ENCODE assay signal across 23 mouse cellular contexts in the genomic region with DNA sequence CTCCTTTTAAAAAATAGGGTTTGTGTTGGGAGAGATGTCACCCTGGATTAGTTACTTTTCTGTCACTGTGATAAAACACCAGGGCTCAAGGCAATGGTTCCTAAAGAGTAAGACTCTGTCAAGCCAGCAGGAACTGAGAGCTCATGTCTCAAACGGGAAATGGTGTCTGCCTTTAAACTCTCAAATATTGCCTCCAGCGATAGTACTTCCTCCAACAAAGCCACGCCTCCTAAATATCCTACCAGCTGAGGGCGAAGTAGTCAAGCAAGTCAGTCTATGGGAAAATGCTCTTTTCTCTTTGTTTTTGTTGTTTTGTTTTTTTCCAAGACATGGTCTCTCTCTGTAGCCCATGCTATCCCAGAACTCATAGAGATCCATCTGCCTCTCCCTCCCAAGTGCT. TPM values are rescaled to one million over a fixed set of nuclear protein-coding genes. Genes with fewer than 3 reads are reported as not detected.
DNase-seq lines count a peak whose midpoint lies in the region; ATAC-seq and TF ChIP-seq lines count a peak whose summit lies in the region.
"Had no signal": no experiment of that assay in that cellular context is flagged by ENCODE, and none has a peak within 500 bp of the region (broad histone marks: within the 10 kb centered on the region; RNA-seq: fewer than 3 reads in every experiment).

No protein-coding gene starts in this region.

- TF ChIP-seq POLR2A in MEL (IDR thresholded peaks at IDR 0.05; ENCODE audit: control insufficient read depth in 1 of 2, insufficient read depth in 1 of 2, low read depth in 1 of 2, low read length in 2 of 2, poor library complexity in 1 of 2): 0 out of 4 replicates have a peak, but pooled peaks of 1 of the 2 experiments have one; percentile 28

- no peaks in the 10 kb centered on the region for H3K79me2 ChIP-seq in MEL (ENCODE audit: control insufficient read depth, insufficient read depth, low read length, poor library complexity)

- no peak for TF ChIP-seq CTCF in lung, postnatal 0 days (IDR thresholded peaks at IDR 0.05)
- no peak for TF ChIP-seq CTCF in MEL (IDR thresholded peaks at IDR 0.05 in 2 of 3, conservative IDR thresholded peaks at IDR 0.05 in 1 of 3; ENCODE audit: control insufficient read depth in 1 of 3, insufficient read depth in 1 of 3, low read depth in 2 of 3, low read length in 3 of 3, poor library complexity in 1 of 3, severe bottlenecking in 1 of 3)

- H3K4me2 ChIP-seq in lung, postnatal 0 days (replicated peaks; ENCODE audit: low read depth, low read length): no peak overlapping the region
- H3K4me2 ChIP-seq: embryonic facial prominence, embryonic 13.5 days; heart, embryonic 12.5 days; liver, embryonic 15.5 days had no signal

- no peaks in the 10 kb centered on the region for H3K36me3 ChIP-seq in lung, postnatal 0 days (ENCODE audit: insufficient read depth, low read length)
- H3K36me3 ChIP-seq in MEL (ENCODE audit: control insufficient read depth in 1 of 2, insufficient read depth in 2 of 2, low read length in 2 of 2): peaks cover 0 to 2% of the 10 kb centered on the region in 2 experiments; a peak in 1 of 4 replicates
- H3K36me3 ChIP-seq: embryonic facial prominence, embryonic 13.5 days; heart, embryonic 12.5 days; liver, embryonic 15.5 days; midbrain, embryonic 10.5 days had no signal

- H3K4me1 ChIP-seq in lung, postnatal 0 days (ENCODE audit: insufficient read depth, low read depth, low read length): no peaks in the 10 kb centered on the region
- H3K4me1 ChIP-seq in MEL (ENCODE audit: control insufficient read depth in 1 of 2, insufficient read depth in 2 of 2, low read length in 2 of 2): peaks cover 0 to 3% of the 10 kb centered on the region in 2 experiments; a peak in 2 of 4 replicates
- H3K4me1 ChIP-seq: heart, embryonic 12.5 days; liver, embryonic 15.5 days had no signal

- DNase-seq in lung, postnatal 0 days (ENCODE audit: low spot score): peak; percentile 29
- no peak for DNase-seq in lung, postnatal 10 days
- DNase-seq in MEL (ENCODE audit: low read depth, low spot score): peak; percentile 72
- peak; percentile 56 for DNase-seq in thymus, postnatal 25 days
- DNase-seq in gastrocnemius, adult 8-10 months (ENCODE audit: low spot score in 2 of 2): no peak
- DNase-seq in natural killer cell, adult 2 months (ENCODE audit: low spot score in 2 of 2): no peak
- DNase-seq: cerebellum, adult 9-10 months; heart, postnatal 4 days; kidney, adult 11 months; kidney, postnatal 4 days; layer of hippocampus, postnatal 36 days; left cerebral cortex, postnatal 4 days; right cerebral cortex, postnatal 14 days had no signal

- no peak; the same call in 1 of the 2 replicates for TF ChIP-seq RAD21 in MEL (IDR thresholded peaks at IDR 0.05; ENCODE audit: low read depth, low read length)

- H3K4me3 ChIP-seq in lung, postnatal 0 days (ENCODE audit: low read depth, low read length): no peak overlapping the region
- H3K4me3 ChIP-seq in MEL (ENCODE audit: control insufficient read depth in 1 of 2, insufficient read depth in 1 of 2, low read depth in 2 of 2, low read length in 2 of 2): no peak overlapping the region
- H3K4me3 ChIP-seq: embryonic facial prominence, embryonic 13.5 days; heart, embryonic 12.5 days; liver, embryonic 15.5 days; midbrain, embryonic 10.5 days had no signal

- H3K9me3 ChIP-seq in lung, postnatal 0 days (ENCODE audit: low read length): no peaks in the 10 kb centered on the region
- no peaks in the 10 kb centered on the region for H3K9me3 ChIP-seq in MEL (replicated peaks; ENCODE audit: insufficient read depth, low read length)
- H3K9me3 ChIP-seq: embryonic facial prominence, embryonic 13.5 days; liver, embryonic 15.5 days; midbrain, embryonic 10.5 days had no signal

- no peak overlapping the region for H3K27ac ChIP-seq in lung, postnatal 0 days (ENCODE audit: low read length)
- no peak overlapping the region for H3K27ac ChIP-seq in MEL (ENCODE audit: control insufficient read depth, low read depth, low read length)
- H3K27ac ChIP-seq: embryonic facial prominence, embryonic 13.5 days; liver, embryonic 15.5 days; midbrain, embryonic 10.5 days had no signal

- TF ChIP-seq EP300 in lung, postnatal 0 days (IDR thresholded peaks at IDR 0.05): no peak
- TF ChIP-seq EP300 in MEL (IDR thresholded peaks at IDR 0.05; ENCODE audit: low read depth in 1 of 2, low read length in 2 of 2): no peak

- H3K27me3 ChIP-seq in lung, postnatal 0 days (replicated peaks; ENCODE audit: insufficient read depth, low read length): no peaks in the 10 kb centered on the region
- no peaks in the 10 kb centered on the region for H3K27me3 ChIP-seq in MEL (ENCODE audit: control insufficient read depth in 1 of 2, insufficient read depth in 2 of 2, low read length in 2 of 2)
- H3K27me3 ChIP-seq: embryonic facial prominence, embryonic 13.5 days; heart, embryonic 12.5 days; liver, embryonic 15.5 days had no signal

- ATAC-seq in lung, postnatal 0 days: no peak
- peak; percentile 82 for ATAC-seq in megakaryocyte, adult 5-6 weeks (ENCODE audit: poor library complexity, severe bottlenecking)
- ATAC-seq in erythroid progenitor cell, adult 5-6 weeks (replicated peaks; ENCODE audit: low FRiP score, poor library complexity, severe bottlenecking): no peak
- ATAC-seq: forebrain, embryonic 14.5 days; Patski had no signal

- H3K9ac ChIP-seq in lung, postnatal 0 days (replicated peaks; ENCODE audit: low read depth): no peak overlapping the region
- peak overlapping the region; percentile 11; the same call in 1 of the 2 replicates for H3K9ac ChIP-seq in MEL (ENCODE audit: control insufficient read depth, low read depth, low read length, poor library complexity, severe bottlenecking)
- H3K9ac ChIP-seq: embryonic facial prominence, embryonic 13.5 days; heart, embryonic 12.5 days; liver, embryonic 15.5 days had no signal

- 43% methylated on average over 4 of the region's 4 CpGs for WGBS in lung, postnatal 0 days

TF ChIP-seq in MEL, 35 proteins besides CTCF, POLR2A, EP300 and RAD21:
- no peak for TF ChIP-seq NRF1 (IDR thresholded peaks at IDR 0.05; ENCODE audit: insufficient read depth, low read depth, low read length, poor library complexity, severe bottlenecking)
- TF ChIP-seq ETS1 (IDR thresholded peaks at IDR 0.05; ENCODE audit: low read depth, low read length): 0 out of 2 replicates have a peak, but pooled peaks have one; percentile 39
- peak; percentile 24; the same call in 1 of the 2 replicates for TF ChIP-seq ELF1 (IDR thresholded peaks at IDR 0.05; ENCODE audit: low read depth, low read length)
- TF ChIP-seq ZMIZ1 (IDR thresholded peaks at IDR 0.05; ENCODE audit: low read depth, low read length): no peak

RNA-seq across cellular contexts. Expression of a gene that starts 21.5 kb away (rescaled TPM):
- 2.3 and 2.8 TPM in 2 replicates for polyA plus RNA-seq in lung, postnatal 0 days (2015; fragmentation: Nextera tagmentation; extraction: Ambion mirVana)
- total RNA-seq in MEL (2012; rRNA removed): not detected in 2 replicates
- not detected for polyA plus RNA-seq in MEL (2012; ENCODE audit: insufficient read depth in 1 of 2, insufficient read length in 2 of 2, low read depth in 1 of 2, low replicate concordance in 2 of 2, missing spikeins in 1 of 2)
- total RNA-seq in megakaryocyte, adult 5-6 weeks (2015): 0.58 and 0.93 TPM in 2 replicates
- 0.08 and 0.70 TPM in 2 replicates for total RNA-seq in megakaryocyte, adult 5-6 weeks (2017)
- under 1 TPM in 3 of 4 experiments, not detected in 1; 0.12 to 0.68 (median 0.13) TPM for total RNA-seq in gastrocnemius, adult 8-10 months (2022)
- total RNA-seq in erythroid progenitor cell, adult 5-6 weeks (2015; ENCODE audit: low replicate concordance): not detected in 2 replicates
- total RNA-seq in erythroid progenitor cell, adult 5-6 weeks (2017; ENCODE audit: low replicate concordance): 1.4 TPM in 1 of 2 replicates, not detected in the other
- polyA plus RNA-seq: Patski had no signal

RNA-seq across cellular contexts. Expression of a gene that starts 40.0 kb away (rescaled TPM):
- polyA plus RNA-seq in lung, postnatal 0 days (2015; fragmentation: Nextera tagmentation; extraction: Ambion mirVana): not detected in 2 replicates
- not detected in 2 replicates for total RNA-seq in MEL (2012; rRNA removed)
- polyA plus RNA-seq in MEL (2012; ENCODE audit: insufficient read depth in 1 of 2, insufficient read length in 2 of 2, low read depth in 1 of 2, low replicate concordance in 2 of 2, missing spikeins in 1 of 2): not detected
- total RNA-seq in megakaryocyte, adult 5-6 weeks (2015): not detected in 2 replicates
- not detected in 2 replicates for total RNA-seq in megakaryocyte, adult 5-6 weeks (2017)
- not detected for total RNA-seq in gastrocnemius, adult 8-10 months (2022)
- total RNA-seq in erythroid progenitor cell, adult 5-6 weeks (2015; ENCODE audit: low replicate concordance): not detected in 2 replicates
- total RNA-seq in erythroid progenitor cell, adult 5-6 weeks (2017; ENCODE audit: low replicate concordance): not detected in 2 replicates
- total RNA-seq: adrenal gland, adult 18-20 months; gastrocnemius, adult 18-20 months; heart, postnatal 4 days had no signal
- polyA plus RNA-seq: embryonic facial prominence, embryonic 13.5 days; forebrain, embryonic 14.5 days; heart, embryonic 12.5 days; liver, embryonic 15.5 days; midbrain, embryonic 10.5 days; Patski had no signal

RNA-seq across cellular contexts. Expression of a gene that starts 45.4 kb away (rescaled TPM):
- 10.9 and 11.0 TPM in 2 replicates for polyA plus RNA-seq in lung, postnatal 0 days (2015; fragmentation: Nextera tagmentation; extraction: Ambion mirVana)
- total RNA-seq in MEL (2012; rRNA removed): 0.10 TPM in 1 of 2 replicates, not detected in the other
- under 1 TPM in 1 of 2 experiments, not detected in 1; 0.43 TPM for polyA plus RNA-seq in MEL (2012; ENCODE audit: insufficient read depth in 1 of 2, insufficient read length in 2 of 2, low read depth in 1 of 2, low replicate concordance in 2 of 2, missing spikeins in 1 of 2)
- 1.1 and 1.2 TPM in 2 replicates for total RNA-seq in megakaryocyte, adult 5-6 weeks (2015)
- total RNA-seq in megakaryocyte, adult 5-6 weeks (2017): 0.26 and 0.77 TPM in 2 replicates
- 1 to 10 TPM; 4.0 to 7.0 (median 5.6) TPM for total RNA-seq in gastrocnemius, adult 8-10 months (2022)
- total RNA-seq in erythroid progenitor cell, adult 5-6 weeks (2015; ENCODE audit: low replicate concordance): 2.5 TPM in 1 of 2 replicates, not detected in the other
- total RNA-seq in erythroid progenitor cell, adult 5-6 weeks (2017; ENCODE audit: low replicate concordance): 1.3 TPM in 1 of 2 replicates, not detected in the other

Comparison
In these comparisons a context has a peak if more than half of its experiments do, and no peak if none do; other contexts are left out.
1. DNase-seq: peak in lung, postnatal 0 days (single experiment), MEL (single experiment) and thymus, postnatal 25 days (single experiment); none in lung, postnatal 10 days (single experiment), gastrocnemius, adult 8-10 months (0 of 2) and natural killer cell, adult 2 months (0 of 2).